Mouse (Mus musculus): Measurements from ENCODE around the gene Lrtm2.

- TF ChIP-seq CTCF (IDR thresholded peaks at IDR 0.05; ENCODE audit: borderline replicate concordance, insufficient read depth, low read depth, low read length) (no peak), POLR2A (IDR thresholded peaks at IDR 0.05; ENCODE audit: borderline replicate concordance, insufficient read depth, low read length) (no peak)
Measured at GRCm38 (mm10) chr6:119312381-119312780, 18.2 kb downstream of the Lrtm2 start.
